In the genomic region with DNA sequence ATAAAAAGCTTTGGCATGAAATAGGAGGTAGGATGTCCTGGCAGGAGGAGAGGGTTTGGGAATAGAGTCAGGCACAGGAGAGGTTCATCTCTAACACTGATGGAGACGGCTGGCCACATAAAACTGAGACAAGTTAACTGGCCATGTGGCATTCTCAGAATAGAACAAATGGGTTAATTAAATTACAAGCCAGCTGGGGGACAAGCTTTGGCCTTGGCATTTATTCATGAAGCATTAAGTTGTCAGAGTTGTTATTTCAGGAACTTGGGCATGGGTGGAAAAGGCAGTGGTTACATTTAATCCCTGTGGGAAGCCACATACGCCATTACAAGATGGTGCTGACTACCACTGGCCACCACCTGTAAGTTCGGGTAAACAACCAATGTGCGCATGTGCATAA, we compare ENCODE assay signal across 28 mouse cellular contexts. TPM values are rescaled to one million over a fixed set of nuclear protein-coding genes. Genes with fewer than 3 reads are reported as not detected.
DNase-seq lines count a peak whose midpoint lies in the region; ATAC-seq and TF ChIP-seq lines count a peak whose summit lies in the region.
"Had no signal": no experiment of that assay in that cellular context is flagged by ENCODE, and none has a peak within 500 bp of the region (broad histone marks: within the 10 kb centered on the region; RNA-seq: fewer than 3 reads in every experiment).

No protein-coding gene starts in this region.

- TF ChIP-seq CTCF in stomach, postnatal 0 days (IDR thresholded peaks at IDR 0.05; ENCODE audit: low read depth), result no peak

- no peak overlapping the region for H3K9ac ChIP-seq in stomach, postnatal 0 days (ENCODE audit: low read length)
- H3K9ac ChIP-seq: embryonic facial prominence, embryonic 13.5 days; forebrain, embryonic 12.5 days had no signal

- no peaks in the 10 kb centered on the region for H3K4me1 ChIP-seq in stomach, postnatal 0 days (replicated peaks; ENCODE audit: control insufficient read depth, insufficient read depth)

- H3K4me3 ChIP-seq in stomach, postnatal 0 days (ENCODE audit: low read depth, low read length), result no peak overlapping the region
- H3K4me3 ChIP-seq: embryonic facial prominence, embryonic 13.5 days; erythroblast, embryonic 14.5 days; forebrain, embryonic 10.5 days; forebrain, embryonic 12.5 days had no signal

- peak; percentile 29 for DNase-seq in adrenal gland, adult 2 months
- no peak for DNase-seq in adrenal gland, adult 8-10 months
- peak; percentile 18 for DNase-seq in retina, postnatal 1 day
- DNase-seq in retina, embryonic 14.5 days (ENCODE audit: low spot score), result no peak
- DNase-seq in MN1 (ENCODE audit: low spot score) (peak; percentile 75), R1 (ENCODE audit: low read depth, low spot score) (peak; percentile 31)
- DNase-seq in stomach, postnatal 0 days (ENCODE audit: low spot score), result no peak
- DNase-seq: adrenal gland, postnatal 25 days; cerebellum, adult 11 months; cerebellum, adult 18-20 months; cerebellum, adult 8-10 months; cerebellum, adult 9-11 months; cerebellum, postnatal 36 days had no signal

- H3K9me3 ChIP-seq in stomach, postnatal 0 days (ENCODE audit: control insufficient read depth, low read length), result no peaks in the 10 kb centered on the region
- H3K9me3 ChIP-seq: embryonic facial prominence, embryonic 13.5 days; forebrain, embryonic 10.5 days; forebrain, embryonic 12.5 days had no signal

- no peak overlapping the region for H3K27ac ChIP-seq in stomach, postnatal 0 days (replicated peaks)
- H3K27ac ChIP-seq: embryonic facial prominence, embryonic 13.5 days; forebrain, embryonic 10.5 days; forebrain, embryonic 12.5 days had no signal

- no peaks in the 10 kb centered on the region for H3K27me3 ChIP-seq in stomach, postnatal 0 days (ENCODE audit: control insufficient read depth, insufficient read depth, low read length)

- no peak for ATAC-seq in erythroblast, adult 5-6 weeks (replicated peaks; ENCODE audit: low FRiP score, poor library complexity, severe bottlenecking)
- ATAC-seq in stomach, postnatal 0 days (ENCODE audit: low FRiP score, low TSS enrichment), result no peak
- ATAC-seq: forebrain, embryonic 14.5 days; forebrain, embryonic 16.5 days; Patski had no signal

- no peak for TF ChIP-seq EP300 in stomach, postnatal 0 days (optimal IDR thresholded peaks at IDR 0.05)

- H3K36me3 ChIP-seq in stomach, postnatal 0 days (ENCODE audit: control insufficient read depth, insufficient read depth, low read length), result no peaks in the 10 kb centered on the region
- H3K36me3 ChIP-seq: embryonic facial prominence, embryonic 13.5 days; forebrain, embryonic 10.5 days had no signal

- H3K4me2 ChIP-seq in stomach, postnatal 0 days (replicated peaks; ENCODE audit: low read depth), result no peak overlapping the region
- H3K4me2 ChIP-seq: embryonic facial prominence, embryonic 13.5 days; forebrain, embryonic 12.5 days had no signal

- WGBS in stomach, postnatal 0 days, result 77% methylated on average over 4 of the region's 4 CpGs

RNA-seq across cellular contexts. Expression of gene Ttll8, which starts 3.0 kb away (rescaled TPM):
- under 1 TPM in 1 of 2 experiments, not detected in 1; 0.17 TPM for total RNA-seq in adrenal gland, adult 2 months (2021)
- polyA plus RNA-seq in adrenal gland, adult 2 months (2012; rRNA removed), result 0.03 TPM in 1 of 2 replicates, not detected in the other
- not detected for total RNA-seq in adrenal gland, adult 8-10 months (2022)
- total RNA-seq in erythroblast, adult 5-6 weeks (2015; ENCODE audit: low replicate concordance), result not detected in 2 replicates
- not detected in 2 replicates for total RNA-seq in erythroblast, adult 5-6 weeks (2017; ENCODE audit: low replicate concordance)
- not detected in 2 replicates for polyA plus RNA-seq in stomach, postnatal 0 days (2015; fragmentation: Nextera tagmentation; extraction: Ambion mirVana)
- total RNA-seq: adrenal gland, postnatal 25 days; common myeloid progenitor, adult 5-6 weeks; MEL had no signal
- polyA plus RNA-seq: C2C12; embryonic facial prominence, embryonic 11.5 days; embryonic facial prominence, embryonic 13.5 days; erythroblast, embryonic 14.5 days; forebrain, embryonic 10.5 days had no signal

RNA-seq across cellular contexts. Expression of gene Mlc1, which starts 27.6 kb away (rescaled TPM):
- not detected for total RNA-seq in adrenal gland, adult 2 months (2021)
- not detected in 2 replicates for polyA plus RNA-seq in adrenal gland, adult 2 months (2012; rRNA removed)
- total RNA-seq in adrenal gland, adult 8-10 months (2022), result under 1 TPM in 2 of 4 experiments, not detected in 2; 0.16 to 0.17 TPM
- total RNA-seq in erythroblast, adult 5-6 weeks (2015; ENCODE audit: low replicate concordance), result not detected in 2 replicates
- total RNA-seq in erythroblast, adult 5-6 weeks (2017; ENCODE audit: low replicate concordance), result not detected in 2 replicates
- not detected in 2 replicates for polyA plus RNA-seq in stomach, postnatal 0 days (2015; fragmentation: Nextera tagmentation; extraction: Ambion mirVana)
- total RNA-seq: adrenal gland, adult 18-20 months; adrenal gland, postnatal 25 days; common myeloid progenitor, adult 5-6 weeks; MEL had no signal
- polyA plus RNA-seq: erythroblast, embryonic 14.5 days had no signal

RNA-seq across cellular contexts. Expression of gene Mov10l1, which starts 31.5 kb away (rescaled TPM):
- not detected for total RNA-seq in adrenal gland, adult 2 months (2021)
- polyA plus RNA-seq in adrenal gland, adult 2 months (2012; rRNA removed), result not detected in 2 replicates
- not detected for total RNA-seq in adrenal gland, adult 8-10 months (2022)
- total RNA-seq in erythroblast, adult 5-6 weeks (2015; ENCODE audit: low replicate concordance), result not detected in 2 replicates
- not detected in 2 replicates for total RNA-seq in erythroblast, adult 5-6 weeks (2017; ENCODE audit: low replicate concordance)
- not detected in 2 replicates for polyA plus RNA-seq in stomach, postnatal 0 days (2015; fragmentation: Nextera tagmentation; extraction: Ambion mirVana)
- total RNA-seq: adrenal gland, adult 18-20 months; adrenal gland, postnatal 25 days; common myeloid progenitor, adult 5-6 weeks; MEL had no signal
- polyA plus RNA-seq: brain, embryonic 14.5 days; C2C12; embryonic facial prominence, embryonic 13.5 days; erythroblast, embryonic 14.5 days; forebrain, embryonic 10.5 days; forebrain, embryonic 12.5 days; forebrain, embryonic 14.5 days; forebrain, embryonic 16.5 days; frontal cortex, adult 2 months; Patski had no signal

Comparison
In these comparisons a context has a peak if more than half of its experiments do, and no peak if none do; other contexts are left out.
1. DNase-seq: peak in adrenal gland, adult 2 months (single experiment), retina, postnatal 1 day (single experiment), MN1 (single experiment) and R1 (single experiment); none in adrenal gland, adult 8-10 months (single experiment), retina, embryonic 14.5 days (single experiment) and stomach, postnatal 0 days (single experiment).